Mouse (Mus musculus): Measurements from ENCODE around the gene Grifin. TPM values are rescaled to one million over a fixed set of nuclear protein-coding genes. Genes with fewer than 3 reads are reported as not detected.

Gene Grifin
- polyA plus RNA-seq, 1 experiment from 2014 or later, result not detected

DNA sequence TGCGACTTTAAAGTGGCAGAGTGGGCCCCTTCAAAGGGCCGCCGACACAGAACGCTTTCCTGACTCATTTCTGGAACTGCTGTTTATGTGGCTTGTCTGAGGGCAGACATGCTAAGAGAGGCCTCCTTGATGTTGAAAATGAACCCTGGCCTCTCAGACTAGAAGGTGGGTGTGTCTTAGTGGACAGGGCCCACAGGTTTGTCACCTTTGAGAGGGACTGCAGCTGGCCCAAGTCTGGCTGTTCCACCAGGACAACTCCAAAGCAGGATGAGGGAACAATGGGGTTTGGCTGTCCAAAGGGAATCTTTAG is 47.0 kb downstream of the Grifin start:
- no peak overlapping the region for H3K4me3 ChIP-seq (ENCODE audit: low read depth, low read length)
- DNase-seq (ENCODE audit: low spot score) (no peak), ATAC-seq (ENCODE audit: insufficient read depth, low FRiP score, low TSS enrichment) (no peak)
- no peaks in the 10 kb centered on the region for H3K9me3 ChIP-seq (ENCODE audit: control insufficient read depth, low read length)
- no peaks in the 10 kb centered on the region for H3K27me3 ChIP-seq (ENCODE audit: control insufficient read depth, insufficient read depth, low read length)
- H3K36me3 ChIP-seq (ENCODE audit: control insufficient read depth, insufficient read depth, low read length), result no peaks in the 10 kb centered on the region
- no peak overlapping the region for H3K9ac ChIP-seq (ENCODE audit: low read length)
- H3K4me1 ChIP-seq (ENCODE audit: control insufficient read depth, insufficient read depth, low read length), result no peaks in the 10 kb centered on the region; the same call in 1 of the 2 replicates
- H3K4me2 ChIP-seq (ENCODE audit: low read depth), result no peak overlapping the region
- WGBS, result 92% methylated on average over 4 of the region's 4 CpGs
- H3K27ac ChIP-seq (ENCODE audit: low read depth, low read length), result no peak overlapping the region

DNA sequence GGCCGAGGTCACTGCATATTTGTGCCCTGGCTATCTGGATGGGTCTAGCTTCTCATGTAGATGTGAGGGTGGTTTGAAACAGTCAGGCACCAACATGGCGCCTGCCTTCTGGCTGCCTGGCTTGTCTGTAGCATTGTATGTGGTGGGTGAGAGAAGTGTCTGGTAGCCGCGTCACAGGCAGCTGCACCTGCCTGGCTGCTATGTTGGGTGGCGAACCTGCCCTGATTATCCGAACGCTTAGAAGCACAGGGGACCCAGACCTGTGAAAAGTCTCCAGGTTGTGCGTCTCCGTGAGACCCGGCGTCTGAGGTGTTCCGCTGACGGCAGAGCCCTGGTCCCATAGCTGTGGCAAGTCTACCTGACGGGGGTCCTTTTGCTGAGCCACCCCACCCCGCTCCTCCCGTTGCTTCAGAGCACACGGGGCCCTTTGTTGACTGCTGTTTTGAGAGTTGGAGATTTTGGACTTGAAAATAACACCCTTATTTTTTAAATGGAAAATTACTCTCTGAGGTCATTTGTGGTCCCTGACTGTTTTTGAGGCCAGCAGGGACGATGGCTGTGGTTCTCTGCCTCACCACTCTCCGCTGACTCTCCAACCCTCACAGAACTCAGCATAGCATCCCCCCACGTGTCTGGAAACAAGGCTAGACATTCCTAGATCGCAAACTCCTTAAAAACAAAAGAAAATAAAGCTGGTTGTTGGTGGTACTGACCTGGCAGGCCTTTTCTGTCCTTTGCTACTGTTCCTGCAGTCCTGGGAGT is 47.5 kb downstream of the Grifin start:
- 89% methylated on average over 21 of the region's 21 CpGs for WGBS

DNA sequence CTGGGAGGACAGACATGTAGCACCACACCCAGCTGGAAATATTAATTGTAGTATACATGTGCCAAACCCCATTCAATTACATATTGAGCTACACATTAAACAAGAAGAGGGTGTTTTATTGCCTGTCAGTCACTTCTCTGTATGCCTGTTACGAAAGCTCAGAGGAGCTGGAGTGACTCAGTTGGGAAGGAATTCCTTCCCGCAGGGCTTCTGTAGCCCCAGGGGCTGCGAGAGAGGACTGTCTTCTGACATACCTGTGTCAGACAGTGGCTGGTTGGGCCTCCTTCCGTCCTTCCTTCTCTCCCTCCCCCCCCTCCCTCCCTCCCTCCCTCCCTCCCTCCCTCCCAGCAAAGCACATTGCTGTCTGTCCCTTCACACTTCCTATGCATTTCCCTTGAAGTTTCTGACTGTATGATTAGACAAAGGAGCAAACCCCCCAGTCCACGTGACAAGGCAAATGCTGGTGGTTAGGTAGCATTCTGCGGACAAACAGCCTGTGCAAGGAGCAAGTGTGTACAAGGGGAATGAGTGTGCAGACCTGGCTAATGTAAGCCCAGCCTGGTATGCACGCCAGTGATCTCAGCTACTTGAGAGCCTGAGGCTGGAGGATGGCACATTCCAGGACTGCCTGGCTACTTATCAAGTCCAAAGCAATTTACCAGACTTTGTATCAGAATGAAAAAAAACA is 49.9 kb downstream of the Grifin start:
- H3K4me2 ChIP-seq (ENCODE audit: low read depth), result no peak overlapping the region
- no peaks in the 10 kb centered on the region for H3K9me3 ChIP-seq (ENCODE audit: control insufficient read depth, low read length)
- no peaks in the 10 kb centered on the region; the same call in 1 of the 2 replicates for H3K4me1 ChIP-seq (ENCODE audit: control insufficient read depth, insufficient read depth, low read length)
- H3K36me3 ChIP-seq (ENCODE audit: control insufficient read depth, insufficient read depth, low read length), result no peaks in the 10 kb centered on the region
- ATAC-seq (ENCODE audit: insufficient read depth, low FRiP score, low TSS enrichment) (no peak), DNase-seq (ENCODE audit: low spot score) (no peak)
- H3K27me3 ChIP-seq (ENCODE audit: control insufficient read depth, insufficient read depth, low read length), result no peaks in the 10 kb centered on the region
- H3K27ac ChIP-seq (ENCODE audit: low read depth, low read length), result no peak overlapping the region
- no peak overlapping the region for H3K4me3 ChIP-seq (ENCODE audit: low read depth, low read length)
- WGBS, result 51% methylated on average over 7 of the region's 7 CpGs
- H3K9ac ChIP-seq (ENCODE audit: low read length), result no peak overlapping the region

More for the DNA sequence above, 47.5 kb downstream of the Grifin start:
- Histone ChIP-seq H3K27me3 (ENCODE audit: control insufficient read depth, insufficient read depth, low read length) (no peaks in the 10 kb centered on the region), H3K36me3 (ENCODE audit: control insufficient read depth, insufficient read depth, low read length) (no peaks in the 10 kb centered on the region), H3K4me3 (ENCODE audit: low read depth, low read length) (no peak overlapping the region), H3K9ac (ENCODE audit: low read length) (no peak overlapping the region), H3K4me1 (ENCODE audit: control insufficient read depth, insufficient read depth, low read length) (no peaks in the 10 kb centered on the region; the same call in 1 of the 2 replicates), H3K4me2 (ENCODE audit: low read depth) (no peak overlapping the region), H3K27ac (ENCODE audit: low read depth, low read length) (no peak overlapping the region), H3K9me3 (ENCODE audit: control insufficient read depth, low read length) (no peaks in the 10 kb centered on the region)
- ATAC-seq (ENCODE audit: insufficient read depth, low FRiP score, low TSS enrichment) (no peak), DNase-seq (ENCODE audit: low spot score) (no peak)

DNA sequence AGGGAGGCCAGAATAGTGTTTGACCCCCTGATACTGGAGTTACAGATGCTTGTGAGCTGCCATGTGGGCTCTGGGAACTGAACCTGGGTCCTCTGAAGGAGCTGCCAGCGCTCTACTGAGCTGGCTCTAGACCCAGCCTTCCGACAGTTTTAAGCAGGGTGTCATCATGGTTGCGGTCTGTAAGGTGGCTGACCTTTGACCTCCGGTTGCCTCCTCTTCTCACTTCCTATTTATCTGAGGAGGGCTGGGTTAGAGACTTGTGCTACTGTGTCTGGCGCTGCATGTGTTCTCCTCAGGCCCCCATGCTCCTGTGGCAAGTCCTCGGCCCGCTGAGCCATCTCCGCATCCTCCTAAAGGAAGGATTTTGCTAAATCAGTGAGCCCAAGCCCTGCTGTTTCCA is 51.0 kb downstream of the Grifin start:
- H3K4me1 ChIP-seq (ENCODE audit: control insufficient read depth, insufficient read depth, low read length), result peaks cover 4% of the 10 kb centered on the region; the same call in 1 of the 2 replicates
- H3K4me2 ChIP-seq (ENCODE audit: low read depth), result no peak overlapping the region
- no peak overlapping the region for H3K9ac ChIP-seq (ENCODE audit: low read length)
- H3K4me3 ChIP-seq (ENCODE audit: low read depth, low read length), result no peak overlapping the region
- no peak for ATAC-seq (ENCODE audit: insufficient read depth, low FRiP score, low TSS enrichment)
- no peak overlapping the region for H3K27ac ChIP-seq (ENCODE audit: low read depth, low read length)
- H3K27me3 ChIP-seq (ENCODE audit: control insufficient read depth, insufficient read depth, low read length), result no peaks in the 10 kb centered on the region
- 74% methylated on average over 8 of the region's 8 CpGs for WGBS
- no peaks in the 10 kb centered on the region for H3K9me3 ChIP-seq (ENCODE audit: control insufficient read depth, low read length)
- no peaks in the 10 kb centered on the region for H3K36me3 ChIP-seq (ENCODE audit: control insufficient read depth, insufficient read depth, low read length)
- no peak for DNase-seq (ENCODE audit: low spot score)

Other genes starting within 250 kb of the Grifin start
- 48.5 and 51.9 TPM in 2 replicates for gene Mad1l1, start 243.5 kb downstream of the Grifin start, polyA plus RNA-seq (2014; fragmentation: Nextera tagmentation; extraction: Ambion mirVana)
- 47.1 and 50.9 TPM in 2 replicates for gene Nudt1, start 243.4 kb downstream of the Grifin start, polyA plus RNA-seq (2014; fragmentation: Nextera tagmentation; extraction: Ambion mirVana)
- gene Mrm2, start 233.2 kb downstream of the Grifin start, polyA plus RNA-seq (2014; fragmentation: Nextera tagmentation; extraction: Ambion mirVana), result 19.2 and 20.1 TPM in 2 replicates
- 8.4 and 10.0 TPM in 2 replicates for gene Snx8, start 175.8 kb downstream of the Grifin start, polyA plus RNA-seq (2014; fragmentation: Nextera tagmentation; extraction: Ambion mirVana)
- gene Eif3b, start 145.7 kb downstream of the Grifin start, polyA plus RNA-seq (2014; fragmentation: Nextera tagmentation; extraction: Ambion mirVana), result 195 and 198 TPM in 2 replicates
- gene Gm4869, start 119.4 kb downstream of the Grifin start, polyA plus RNA-seq (2014; fragmentation: Nextera tagmentation; extraction: Ambion mirVana), result not detected in 2 replicates
- gene Chst12, start 59.5 kb downstream of the Grifin start, polyA plus RNA-seq (2014; fragmentation: Nextera tagmentation; extraction: Ambion mirVana), result 14.4 and 15.5 TPM in 2 replicates
- gene Lfng, start 42.2 kb upstream of the Grifin start, polyA plus RNA-seq (2014; fragmentation: Nextera tagmentation; extraction: Ambion mirVana), result 35.4 and 37.5 TPM in 2 replicates
- 61.0 and 65.0 TPM in 2 replicates for gene Ttyh3, start 84.0 kb upstream of the Grifin start, polyA plus RNA-seq (2014; fragmentation: Nextera tagmentation; extraction: Ambion mirVana)
- 18.3 and 18.4 TPM in 2 replicates for gene Iqce, start 137.3 kb upstream of the Grifin start, polyA plus RNA-seq (2014; fragmentation: Nextera tagmentation; extraction: Ambion mirVana)
- 15.1 and 15.9 TPM in 2 replicates for gene Brat1, start 139.9 kb upstream of the Grifin start, polyA plus RNA-seq (2014; fragmentation: Nextera tagmentation; extraction: Ambion mirVana)
- gene Amz1, start 159.1 kb upstream of the Grifin start, polyA plus RNA-seq (2014; fragmentation: Nextera tagmentation; extraction: Ambion mirVana), result 0.38 and 0.69 TPM in 2 replicates